Mouse (Mus musculus) lung, adult 2 months (tissue): ENCODE results near the gene Dennd4b. TPM values are rescaled to one million over a fixed set of nuclear protein-coding genes. Genes with fewer than 3 reads are reported as not detected.
"Not testable (repeated sequence)": the region's sequence is repeated elsewhere in the genome, so short reads cannot be mapped to it uniquely, and the experiment has no call there.

Source experiments
- DNase-seq: peaks from one replicate; pipeline ENCODE4 v3.0.0; 2022
- H3K4me1 ChIP-seq: fragments of 200-500 bp; 2 replicates; pipeline ENCODE4 v1.6.1; 2011; ENCODE audit warnings: low read length; ENCODE audit not compliant: control insufficient read depth, insufficient read depth
- H3K4me3 ChIP-seq: fragments of 200-500 bp; replicated peaks from 2 replicates; pipeline ENCODE3; 2011; ENCODE audit warnings: low read depth, mild to moderate bottlenecking, control low read depth, low read length; ENCODE audit errors: extremely low read depth
- CTCF ChIP-seq: fragments of 200-500 bp; IDR thresholded peaks from 2 replicates; pipeline ENCODE4 v1.5.1; 2011; ENCODE audit warnings: mild to moderate bottlenecking, low read length, control low read depth; ENCODE audit not compliant: insufficient read depth
- POLR2A ChIP-seq: fragments of 200-500 bp; IDR thresholded peaks from 2 replicates; pipeline ENCODE4 v1.6.1; 2011; ENCODE audit warnings: low read depth, mild to moderate bottlenecking, control low read depth, low read length, borderline replicate concordance; ENCODE audit errors: extremely low read depth
- WGBS: fragments of 180-500 bp; shearing (Covaris S2); methylation state at CpG from one replicate; pipeline ENCODE4 v1.1.7; 2018; 5-methylcytosine and 5-hydroxymethylcytosine counted together
- polyA plus RNA-seq: library from polyadenylated mRNA; depleted of rRNA; stranded (reverse); fragments of >200 nt; gene quantifications from 2 replicates; pipeline ENCODE4 v1.2.3, GENCODE M21; 2012

Dennd4b gene
- polyA plus RNA-seq, 1 experiment, result 37.5 TPM

DNA sequence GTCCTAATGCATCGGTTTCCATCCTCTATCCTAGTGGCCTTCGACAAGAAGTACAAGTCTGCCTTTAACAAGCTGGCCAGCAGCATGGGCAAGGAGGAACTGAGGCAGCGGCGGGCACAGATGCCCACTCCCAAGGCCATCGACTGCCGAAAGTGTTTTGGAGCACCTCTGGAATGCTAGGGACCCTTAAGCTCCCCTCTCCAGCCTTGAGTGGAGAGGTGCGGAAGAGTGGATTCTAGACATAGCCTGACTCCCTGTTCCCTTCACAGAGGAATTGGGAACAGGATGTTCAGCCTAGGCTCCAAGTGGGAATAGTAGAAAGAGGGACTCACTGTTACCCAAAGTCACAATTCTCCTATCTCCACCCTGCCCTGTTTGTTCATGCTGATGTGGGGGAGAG, 14.8 kb downstream of the Dennd4b start:
- 72% methylated on average over 7 of the region's 7 CpGs for WGBS
- TF ChIP-seq CTCF, result no peak
- no peak for TF ChIP-seq POLR2A
- Histone ChIP-seq H3K4me3 (no peak overlapping the region), H3K4me1 (0 out of 2 replicates have a peak, but pooled peaks cover 2% of the 10 kb centered on the region)
- DNase-seq, result no peak

DNA sequence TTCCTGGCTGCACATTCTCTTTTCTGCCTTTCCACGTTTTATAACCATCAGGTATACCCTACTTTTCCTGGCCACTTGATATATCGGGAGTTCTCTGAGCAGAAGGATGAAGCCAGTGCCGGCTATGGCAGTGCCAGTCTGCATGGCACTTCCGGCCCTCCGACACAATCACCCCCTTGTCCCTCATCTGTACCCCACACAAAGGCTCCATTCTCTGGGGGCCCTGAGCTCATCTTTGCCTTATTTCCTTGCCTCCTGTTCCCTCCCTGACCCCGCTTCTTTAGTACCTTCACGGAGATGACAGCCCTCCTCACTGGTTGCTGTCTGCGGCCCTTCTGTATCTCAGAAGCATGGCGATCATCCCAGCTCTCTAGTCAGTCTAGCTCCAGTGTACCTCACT, 15.7 kb downstream of the Dennd4b start:
- no peak for DNase-seq
- Histone ChIP-seq H3K4me3 (no peak overlapping the region), H3K4me1 (0 out of 2 replicates have a peak, but pooled peaks cover 2% of the 10 kb centered on the region)
- 91% methylated on average over 9 of the region's 9 CpGs for WGBS
- TF ChIP-seq POLR2A, result no peak
- TF ChIP-seq CTCF, result no peak

DNA sequence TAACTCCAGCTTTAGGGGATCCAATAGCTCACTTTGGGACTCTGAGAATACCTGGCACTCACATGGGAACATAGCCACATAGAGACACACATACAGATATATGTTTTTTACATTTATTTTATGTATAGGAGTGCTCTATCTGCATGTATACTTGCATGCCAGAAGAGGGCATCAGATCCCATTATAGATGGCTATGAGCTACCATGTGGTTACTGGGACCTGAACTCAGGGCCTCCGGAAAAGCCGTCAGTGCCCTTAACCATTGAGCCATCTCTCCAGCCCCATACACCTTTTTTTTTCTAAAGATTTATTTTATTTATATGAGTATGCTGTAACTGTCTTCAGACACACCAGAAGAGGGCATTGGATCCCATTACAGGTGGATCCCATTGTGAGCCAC, 19.2 kb downstream of the Dennd4b start:
- Histone ChIP-seq H3K4me1 (0 out of 2 replicates have a peak, but pooled peaks cover 2% of the 10 kb centered on the region), H3K4me3 (no peak overlapping the region)
- DNase-seq, result no peak
- 97% methylated on average over 2 of the region's 2 CpGs for WGBS
- TF ChIP-seq CTCF, result no peak
- TF ChIP-seq POLR2A, result no peak

DNA sequence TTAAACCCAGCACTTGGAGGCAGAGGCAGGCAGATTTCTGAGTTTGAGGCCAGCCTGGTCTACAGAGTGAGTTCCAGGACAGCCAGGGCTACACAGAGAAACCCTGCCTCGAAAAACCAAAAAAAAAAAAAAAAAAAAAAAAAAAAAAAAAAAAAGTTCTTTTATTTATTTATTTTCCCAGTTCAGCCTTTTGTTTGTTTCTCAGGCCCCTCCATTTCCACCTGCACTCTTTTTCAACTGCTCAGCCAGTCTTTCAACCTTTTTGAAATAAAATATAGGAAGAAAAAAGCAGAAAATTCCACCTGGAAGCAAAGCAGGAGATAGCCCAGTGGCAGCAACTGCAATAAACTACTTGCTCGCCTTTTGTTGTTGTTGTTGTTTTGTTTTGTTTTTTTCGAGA, 24.4 kb downstream of the Dennd4b start:
- not testable (repeated sequence) for H3K4me3 ChIP-seq, H3K4me1 ChIP-seq, DNase-seq
- 49% methylated on average over 2 of the region's 3 CpGs for WGBS

DNA sequence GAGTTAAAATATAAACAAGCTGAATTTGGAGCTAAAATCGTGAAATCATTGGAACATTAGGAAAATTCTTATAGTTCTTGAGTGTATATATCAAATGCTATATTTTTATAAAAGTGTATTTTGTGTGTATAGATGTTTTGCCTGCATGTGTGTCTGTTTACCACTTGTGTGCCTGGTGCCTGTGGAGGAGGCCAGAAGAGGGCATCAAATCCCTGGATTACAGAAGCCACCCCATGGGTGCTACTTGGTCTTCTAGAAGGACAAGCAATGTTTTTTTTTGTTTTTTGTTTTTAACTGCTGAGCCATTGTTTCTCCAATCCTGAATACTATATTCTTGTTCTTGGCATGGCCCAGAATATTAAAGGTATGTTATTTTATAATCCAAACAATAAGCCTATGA, 25.6 kb downstream of the Dennd4b start:
- TF ChIP-seq POLR2A (no peak), CTCF (no peak)
- no peak for DNase-seq
- 89% methylated on average over 1 of the region's 1 CpGs for WGBS
- H3K4me1 ChIP-seq, result peaks cover 9% of the 10 kb centered on the region
- H3K4me3 ChIP-seq, result no peak overlapping the region

DNA sequence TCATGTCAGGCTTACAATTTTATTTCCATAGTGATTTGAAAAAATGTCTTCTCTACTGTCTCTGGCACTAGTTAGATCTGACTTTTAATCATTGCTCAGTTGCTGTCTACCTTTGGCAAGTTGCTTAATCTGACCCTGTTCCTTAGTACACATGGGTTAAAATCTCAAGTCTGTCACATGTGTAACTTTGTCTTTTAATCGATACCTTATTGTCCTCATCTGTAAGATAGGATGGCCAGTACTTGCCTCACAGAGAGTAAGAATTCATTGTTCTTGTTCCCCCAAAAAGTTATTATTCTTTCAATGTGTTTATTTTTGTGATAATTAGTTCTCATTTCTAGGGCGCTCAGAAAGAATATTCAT, 27.0 kb downstream of the Dennd4b start:
- no peak for TF ChIP-seq CTCF
- TF ChIP-seq POLR2A, result no peak
- Histone ChIP-seq H3K4me1 (peaks cover 15% of the 10 kb centered on the region), H3K4me3 (peak overlapping the region; percentile 98)
- 16% methylated on average over 2 of the region's 2 CpGs for WGBS
- no peak for DNase-seq

- peak within 1 kb of the TSS; percentile 98 for H3K4me3 ChIP-seq
- H3K4me1 ChIP-seq, result peaks cover 19% of the 10 kb centered on the region
- peak; percentile 96 for DNase-seq
- no peak for TF ChIP-seq CTCF
- peak; percentile 67; the same call in 1 of the 2 replicates for TF ChIP-seq POLR2A
- under 1% methylated on average over 47 of the region's 47 CpGs for WGBS
Measured at GRCm38 (mm10) chr3:90292345-90293275, 27.6 kb downstream of the Dennd4b start, which contains the start of gene Gatad2b. Gene Gatad2b, plus strand, starts transcription at chr3:90293178.

DNA sequence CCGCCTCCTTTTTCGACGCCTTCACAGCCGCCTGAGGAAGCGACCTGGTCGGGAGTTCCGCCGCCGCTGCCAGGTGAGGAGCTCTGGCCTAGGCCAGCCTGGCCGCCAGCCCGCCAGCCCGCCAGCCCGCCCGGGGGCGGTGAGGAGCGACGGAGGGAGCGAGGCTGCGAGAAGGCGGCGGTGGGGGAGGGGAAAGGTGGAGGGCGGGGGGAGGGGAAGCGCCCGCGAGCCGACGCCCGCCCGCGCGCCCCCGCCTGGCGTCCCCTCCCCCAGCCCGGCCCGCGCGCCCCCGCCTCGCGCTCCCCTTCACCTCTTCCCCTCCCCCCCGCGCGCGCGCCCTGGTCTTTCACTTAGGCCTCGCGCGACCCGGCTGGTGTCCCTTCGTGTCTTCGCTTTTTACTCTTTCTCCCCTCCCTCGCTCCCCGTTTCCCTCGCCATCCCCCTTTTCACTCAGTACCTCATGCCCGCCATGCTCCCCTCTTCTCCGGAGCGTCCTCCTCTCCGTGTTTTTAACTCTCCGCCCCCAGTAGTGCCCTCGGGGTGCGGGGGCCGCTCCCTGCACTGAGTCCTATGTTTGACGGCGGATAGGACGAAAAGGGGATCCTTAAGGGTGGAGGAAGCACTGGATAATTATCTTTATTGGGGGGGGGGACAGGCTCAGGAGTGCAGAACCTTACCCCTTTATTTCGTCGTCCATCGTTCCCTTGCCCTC, 28.5 kb downstream of the Dennd4b start:
- 0% methylated on average over 32 of the region's 68 CpGs for WGBS
- peak; percentile 44 for DNase-seq
- H3K4me1 ChIP-seq, result peaks cover 19% of the 10 kb centered on the region
- TF ChIP-seq CTCF (no peak), POLR2A (no peak)
- peak overlapping the region; percentile 81 for H3K4me3 ChIP-seq

DNA sequence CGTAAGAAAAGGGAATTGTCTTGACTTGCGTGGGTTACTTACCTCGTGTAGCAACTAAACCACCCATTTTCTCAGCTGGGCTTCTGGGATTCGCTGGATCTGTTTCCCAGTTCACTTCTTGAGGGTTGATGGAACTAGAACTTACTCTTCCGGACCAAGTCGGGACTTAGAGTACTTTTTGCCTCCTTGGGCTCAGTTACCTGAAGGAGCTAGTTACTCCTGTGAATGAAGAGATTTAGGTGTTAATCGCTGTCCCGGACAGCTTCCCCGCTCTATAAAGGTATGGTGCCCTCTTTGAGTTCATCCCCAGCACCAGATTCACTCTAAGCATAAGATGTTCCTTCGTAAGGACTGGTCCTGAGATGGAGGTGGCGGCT, 29.1 kb downstream of the Dennd4b start:
- DNase-seq, result peak; percentile 22
- WGBS, result 8% methylated on average over 11 of the region's 11 CpGs
- Histone ChIP-seq H3K4me3 (peak overlapping the region; percentile 81), H3K4me1 (peaks cover 19% of the 10 kb centered on the region)
- TF ChIP-seq POLR2A, result no peak
- TF ChIP-seq CTCF, result no peak
